Mouse (Mus musculus): ENCODE data around the gene Gm20388. TPM values are rescaled to one million over a fixed set of nuclear protein-coding genes. Genes with fewer than 3 reads are reported as not detected.

Gene Gm20388
- polyA plus RNA-seq, 1 experiment from 2014 or later, result not detected

GRCm38 (mm10) chr8:122296173-122297001, 2385.7 kb downstream of the Gm20388 start:
- no peak overlapping the region for H3K4me3 ChIP-seq
- H3K27me3 ChIP-seq, result no peaks in the 10 kb centered on the region
- no peak overlapping the region; the same call in 1 of the 2 replicates for H3K27ac ChIP-seq (replicated peaks)
- 48% methylated on average over 24 of the region's 24 CpGs for WGBS
- no peaks in the 10 kb centered on the region for H3K9me3 ChIP-seq
- H3K9ac ChIP-seq (replicated peaks), result no peak overlapping the region
- no peak overlapping the region for H3K4me2 ChIP-seq (replicated peaks)
- no peaks in the 10 kb centered on the region for H3K36me3 ChIP-seq
- H3K4me1 ChIP-seq, result peaks cover 10% of the 10 kb centered on the region
- peak; percentile 59 for ATAC-seq (replicated peaks)

- Histone ChIP-seq H3K27ac (replicated peaks) (no peak overlapping the region), H3K9ac (replicated peaks) (no peak overlapping the region), H3K36me3 (no peaks in the 10 kb centered on the region), H3K4me2 (replicated peaks) (no peak overlapping the region), H3K9me3 (no peaks in the 10 kb centered on the region), H3K27me3 (no peaks in the 10 kb centered on the region), H3K4me1 (peaks cover 16% of the 10 kb centered on the region), H3K4me3 (no peak overlapping the region)
- no peak for ATAC-seq (replicated peaks)
- 67% methylated on average over 16 of the region's 16 CpGs for WGBS
These were observed 2389.1 kb downstream of the Gm20388 start for GRCm38 (mm10) chr8:122299581-122300254.

GRCm38 (mm10) chr8:122301081-122301480, 2390.4 kb downstream of the Gm20388 start:
- 63% methylated on average over 13 of the region's 13 CpGs for WGBS
- H3K4me3 ChIP-seq, result no peak overlapping the region
- no peaks in the 10 kb centered on the region for H3K36me3 ChIP-seq
- H3K4me1 ChIP-seq, result peaks cover 13% of the 10 kb centered on the region
- no peaks in the 10 kb centered on the region for H3K27me3 ChIP-seq
- no peak for ATAC-seq (replicated peaks)
- no peak overlapping the region for H3K9ac ChIP-seq (replicated peaks)
- H3K27ac ChIP-seq (replicated peaks), result no peak overlapping the region
- no peak overlapping the region for H3K4me2 ChIP-seq (replicated peaks)
- no peaks in the 10 kb centered on the region for H3K9me3 ChIP-seq

GRCm38 (mm10) chr8:122301866-122302265, 2391.2 kb downstream of the Gm20388 start:
- 85% methylated on average over 5 of the region's 5 CpGs for WGBS
- Histone ChIP-seq H3K4me1 (peaks cover 6% of the 10 kb centered on the region; the same call in 1 of the 2 replicates), H3K4me2 (replicated peaks) (no peak overlapping the region), H3K27ac (replicated peaks) (no peak overlapping the region), H3K9ac (replicated peaks) (no peak overlapping the region), H3K9me3 (no peaks in the 10 kb centered on the region), H3K27me3 (no peaks in the 10 kb centered on the region), H3K36me3 (no peaks in the 10 kb centered on the region), H3K4me3 (no peak overlapping the region)
- no peak for ATAC-seq (replicated peaks)

- Histone ChIP-seq H3K9me3 (no peaks in the 10 kb centered on the region), H3K27me3 (no peaks in the 10 kb centered on the region), H3K4me3 (no peak overlapping the region), H3K27ac (replicated peaks) (no peak overlapping the region), H3K9ac (replicated peaks) (no peak overlapping the region), H3K36me3 (no peaks in the 10 kb centered on the region), H3K4me1 (peaks cover 15% of the 10 kb centered on the region), H3K4me2 (replicated peaks) (no peak overlapping the region)
- WGBS, result 69% methylated on average over 6 of the region's 6 CpGs
- no peak for ATAC-seq (replicated peaks)
These were observed 2392.8 kb downstream of the Gm20388 start for GRCm38 (mm10) chr8:122303451-122303850.

- Histone ChIP-seq H3K9ac (replicated peaks) (no peak overlapping the region), H3K4me1 (peaks cover 15% of the 10 kb centered on the region), H3K9me3 (no peaks in the 10 kb centered on the region), H3K27me3 (no peaks in the 10 kb centered on the region), H3K4me2 (replicated peaks) (no peak overlapping the region), H3K4me3 (no peak overlapping the region), H3K36me3 (no peaks in the 10 kb centered on the region), H3K27ac (replicated peaks) (no peak overlapping the region)
- ATAC-seq (replicated peaks), result no peak
- 14% methylated on average over 3 of the region's 3 CpGs for WGBS
These were observed 2393.4 kb downstream of the Gm20388 start for GRCm38 (mm10) chr8:122304058-122304457.

- 77% methylated on average over 26 of the region's 26 CpGs for WGBS
- H3K27ac ChIP-seq (replicated peaks), result no peak overlapping the region
These were observed 2396.2 kb downstream of the Gm20388 start for GRCm38 (mm10) chr8:122306660-122307399.

GRCm38 (mm10) chr8:122307836-122308235, 2397.2 kb downstream of the Gm20388 start:
- H3K4me2 ChIP-seq (replicated peaks), result no peak overlapping the region
- ATAC-seq (replicated peaks), result peak; percentile 64
- H3K9me3 ChIP-seq, result no peaks in the 10 kb centered on the region
- H3K36me3 ChIP-seq, result no peaks in the 10 kb centered on the region
- no peak overlapping the region for H3K4me3 ChIP-seq
- 55% methylated on average over 8 of the region's 8 CpGs for WGBS
- peaks cover 9% of the 10 kb centered on the region for H3K4me1 ChIP-seq
- no peak overlapping the region; the same call in 1 of the 2 replicates for H3K27ac ChIP-seq (replicated peaks)
- no peaks in the 10 kb centered on the region for H3K27me3 ChIP-seq
- H3K9ac ChIP-seq (replicated peaks), result no peak overlapping the region

More at GRCm38 (mm10) chr8:122306660-122307399, 2396.2 kb downstream of the Gm20388 start:
- ATAC-seq (replicated peaks), result no peak
- Histone ChIP-seq H3K4me1 (peaks cover 15% of the 10 kb centered on the region), H3K9me3 (no peaks in the 10 kb centered on the region), H3K27me3 (no peaks in the 10 kb centered on the region), H3K9ac (replicated peaks) (no peak overlapping the region), H3K36me3 (no peaks in the 10 kb centered on the region), H3K4me2 (replicated peaks) (no peak overlapping the region), H3K4me3 (no peak overlapping the region)

- H3K4me1 ChIP-seq, result peaks cover 9% of the 10 kb centered on the region
- no peak overlapping the region for H3K4me3 ChIP-seq
- 87% methylated on average over 12 of the region's 12 CpGs for WGBS
- H3K27me3 ChIP-seq, result no peaks in the 10 kb centered on the region
- no peak overlapping the region for H3K27ac ChIP-seq (replicated peaks)
- H3K36me3 ChIP-seq, result no peaks in the 10 kb centered on the region
- H3K9ac ChIP-seq (replicated peaks), result no peak overlapping the region
- no peaks in the 10 kb centered on the region for H3K9me3 ChIP-seq
- no peak for ATAC-seq (replicated peaks)
- H3K4me2 ChIP-seq (replicated peaks), result no peak overlapping the region
These were observed 2398.6 kb downstream of the Gm20388 start for GRCm38 (mm10) chr8:122309272-122309671.

GRCm38 (mm10) chr8:122311115-122311514, 2400.5 kb downstream of the Gm20388 start:
- no peak for ATAC-seq (replicated peaks)
- Histone ChIP-seq H3K4me3 (no peak overlapping the region), H3K27ac (replicated peaks) (no peak overlapping the region), H3K27me3 (no peaks in the 10 kb centered on the region), H3K4me2 (replicated peaks) (no peak overlapping the region), H3K9me3 (no peaks in the 10 kb centered on the region), H3K4me1 (peaks cover 9% of the 10 kb centered on the region), H3K36me3 (no peaks in the 10 kb centered on the region), H3K9ac (replicated peaks) (no peak overlapping the region)
- 92% methylated on average over 2 of the region's 2 CpGs for WGBS

GRCm38 (mm10) chr8:122312553-122312952, 2401.9 kb downstream of the Gm20388 start:
- Histone ChIP-seq H3K27ac (replicated peaks) (no peak overlapping the region), H3K36me3 (no peaks in the 10 kb centered on the region), H3K27me3 (no peaks in the 10 kb centered on the region), H3K4me2 (replicated peaks) (no peak overlapping the region), H3K4me3 (no peak overlapping the region), H3K9me3 (no peaks in the 10 kb centered on the region), H3K9ac (replicated peaks) (no peak overlapping the region), H3K4me1 (peaks cover 6% of the 10 kb centered on the region)
- ATAC-seq (replicated peaks), result no peak
- 72% methylated on average over 2 of the region's 2 CpGs for WGBS

- WGBS, result 72% methylated on average over 12 of the region's 12 CpGs
- Histone ChIP-seq H3K27me3 (no peaks in the 10 kb centered on the region), H3K36me3 (no peaks in the 10 kb centered on the region), H3K4me1 (no peaks in the 10 kb centered on the region), H3K9ac (replicated peaks) (no peak overlapping the region), H3K9me3 (no peaks in the 10 kb centered on the region), H3K4me3 (no peak overlapping the region), H3K27ac (replicated peaks) (no peak overlapping the region), H3K4me2 (replicated peaks) (no peak overlapping the region)
- ATAC-seq (replicated peaks), result no peak
These were observed 2402.7 kb downstream of the Gm20388 start for GRCm38 (mm10) chr8:122313310-122313709.

Measured in forebrain, embryonic 15.5 days (tissue).